Mouse (Mus musculus): ENCODE measurements at regions not wholly inside any gene's neighbourhood (a gene's known extent, or its start where the extent isn't known, plus 50 kb on each side); places are given as distances from the start of the nearest gene placed in this dataset.

- H3K36me3 ChIP-seq (ENCODE audit: control insufficient read depth, insufficient read depth), result no peaks in the 10 kb centered on the region
- no peak for ATAC-seq
- H3K4me3 ChIP-seq (ENCODE audit: low read depth, low read length), result no peak overlapping the region
- no peaks in the 10 kb centered on the region for H3K4me1 ChIP-seq (replicated peaks; ENCODE audit: control insufficient read depth, insufficient read depth, low read length)
- no peak for TF ChIP-seq CTCF (IDR thresholded peaks at IDR 0.05; ENCODE audit: low read depth)
- no peak overlapping the region for H3K9ac ChIP-seq (ENCODE audit: low read depth, low read length)
- no peak overlapping the region for H3K4me2 ChIP-seq (replicated peaks; ENCODE audit: low read depth)
- WGBS, result 76% methylated on average over 11 of the region's 11 CpGs
- no peaks in the 10 kb centered on the region for H3K9me3 ChIP-seq (ENCODE audit: control insufficient read depth)
- H3K27ac ChIP-seq (ENCODE audit: low read depth, low read length), result no peak overlapping the region
- no peaks in the 10 kb centered on the region for H3K27me3 ChIP-seq (replicated peaks; ENCODE audit: control insufficient read depth, insufficient read depth, low read length)
Observed at GRCm38 (mm10) chr1:75839551-75840223, 293.6 kb downstream of the Slc4a3 start.

- TF ChIP-seq CTCF (IDR thresholded peaks at IDR 0.05; ENCODE audit: low read depth), result no peak
- H3K9me3 ChIP-seq (ENCODE audit: control insufficient read depth), result no peaks in the 10 kb centered on the region
- ATAC-seq, result no peak
- WGBS, result 74% methylated on average over 4 of the region's 4 CpGs
- H3K4me2 ChIP-seq (replicated peaks; ENCODE audit: low read depth), result no peak overlapping the region
- no peaks in the 10 kb centered on the region for H3K36me3 ChIP-seq (ENCODE audit: control insufficient read depth, insufficient read depth)
- H3K27ac ChIP-seq (ENCODE audit: low read depth, low read length), result no peak overlapping the region
- no peaks in the 10 kb centered on the region for H3K4me1 ChIP-seq (replicated peaks; ENCODE audit: control insufficient read depth, insufficient read depth, low read length)
- no peak overlapping the region for H3K9ac ChIP-seq (ENCODE audit: low read depth, low read length)
- no peaks in the 10 kb centered on the region for H3K27me3 ChIP-seq (replicated peaks; ENCODE audit: control insufficient read depth, insufficient read depth, low read length)
- H3K4me3 ChIP-seq (ENCODE audit: low read depth, low read length), result no peak overlapping the region
Observed at GRCm38 (mm10) chr1:75842396-75842795, 296.3 kb downstream of the Slc4a3 start.

GRCm38 (mm10) chr1:75843326-75843725 lies 297.3 kb downstream of the Slc4a3 start:
- WGBS, result 90% methylated on average over 6 of the region's 6 CpGs

GRCm38 (mm10) chr1:75844123-75844522 lies 298.1 kb downstream of the Slc4a3 start:
- no peaks in the 10 kb centered on the region for H3K27me3 ChIP-seq (replicated peaks; ENCODE audit: control insufficient read depth, insufficient read depth, low read length)
- no peak overlapping the region for H3K9ac ChIP-seq (ENCODE audit: low read depth, low read length)
- ATAC-seq, result no peak
- WGBS, result 63% methylated on average over 10 of the region's 10 CpGs
- H3K36me3 ChIP-seq (ENCODE audit: control insufficient read depth, insufficient read depth), result no peaks in the 10 kb centered on the region
- no peaks in the 10 kb centered on the region for H3K4me1 ChIP-seq (replicated peaks; ENCODE audit: control insufficient read depth, insufficient read depth, low read length)
- H3K27ac ChIP-seq (ENCODE audit: low read depth, low read length), result no peak overlapping the region
- no peak overlapping the region for H3K4me3 ChIP-seq (ENCODE audit: low read depth, low read length)
- no peaks in the 10 kb centered on the region for H3K9me3 ChIP-seq (ENCODE audit: control insufficient read depth)
- no peak overlapping the region for H3K4me2 ChIP-seq (replicated peaks; ENCODE audit: low read depth)
- no peak for TF ChIP-seq CTCF (IDR thresholded peaks at IDR 0.05; ENCODE audit: low read depth)

More at GRCm38 (mm10) chr1:75843326-75843725, 297.3 kb downstream of the Slc4a3 start:
- Histone ChIP-seq H3K36me3 (ENCODE audit: control insufficient read depth, insufficient read depth) (no peaks in the 10 kb centered on the region), H3K27ac (ENCODE audit: low read depth, low read length) (no peak overlapping the region), H3K27me3 (replicated peaks; ENCODE audit: control insufficient read depth, insufficient read depth, low read length) (no peaks in the 10 kb centered on the region), H3K9me3 (ENCODE audit: control insufficient read depth) (no peaks in the 10 kb centered on the region), H3K9ac (ENCODE audit: low read depth, low read length) (no peak overlapping the region), H3K4me3 (ENCODE audit: low read depth, low read length) (no peak overlapping the region), H3K4me1 (replicated peaks; ENCODE audit: control insufficient read depth, insufficient read depth, low read length) (no peaks in the 10 kb centered on the region), H3K4me2 (replicated peaks; ENCODE audit: low read depth) (no peak overlapping the region)
- no peak for ATAC-seq
- no peak for TF ChIP-seq CTCF (IDR thresholded peaks at IDR 0.05; ENCODE audit: low read depth)

GRCm38 (mm10) chr1:75844529-75844928 lies 298.5 kb downstream of the Slc4a3 start:
- no peak overlapping the region for H3K4me3 ChIP-seq (ENCODE audit: low read depth, low read length)
- no peaks in the 10 kb centered on the region for H3K27me3 ChIP-seq (replicated peaks; ENCODE audit: control insufficient read depth, insufficient read depth, low read length)
- ATAC-seq, result no peak
- no peaks in the 10 kb centered on the region for H3K4me1 ChIP-seq (replicated peaks; ENCODE audit: control insufficient read depth, insufficient read depth, low read length)
- no peak for TF ChIP-seq CTCF (IDR thresholded peaks at IDR 0.05; ENCODE audit: low read depth)
- H3K27ac ChIP-seq (ENCODE audit: low read depth, low read length), result no peak overlapping the region
- 66% methylated on average over 4 of the region's 4 CpGs for WGBS
- H3K9ac ChIP-seq (ENCODE audit: low read depth, low read length), result no peak overlapping the region
- no peaks in the 10 kb centered on the region for H3K36me3 ChIP-seq (ENCODE audit: control insufficient read depth, insufficient read depth)
- H3K4me2 ChIP-seq (replicated peaks; ENCODE audit: low read depth), result no peak overlapping the region
- H3K9me3 ChIP-seq (ENCODE audit: control insufficient read depth), result no peaks in the 10 kb centered on the region

GRCm38 (mm10) chr1:75844981-75845380 lies 298.9 kb downstream of the Slc4a3 start:
- no peak overlapping the region for H3K27ac ChIP-seq (ENCODE audit: low read depth, low read length)
- no peak for ATAC-seq
- no peaks in the 10 kb centered on the region for H3K9me3 ChIP-seq (ENCODE audit: control insufficient read depth)
- no peaks in the 10 kb centered on the region for H3K27me3 ChIP-seq (replicated peaks; ENCODE audit: control insufficient read depth, insufficient read depth, low read length)
- H3K9ac ChIP-seq (ENCODE audit: low read depth, low read length), result no peak overlapping the region
- H3K4me1 ChIP-seq (replicated peaks; ENCODE audit: control insufficient read depth, insufficient read depth, low read length), result no peaks in the 10 kb centered on the region
- H3K4me3 ChIP-seq (ENCODE audit: low read depth, low read length), result no peak overlapping the region
- WGBS, result 39% methylated on average over 7 of the region's 7 CpGs
- no peak overlapping the region for H3K4me2 ChIP-seq (replicated peaks; ENCODE audit: low read depth)
- H3K36me3 ChIP-seq (ENCODE audit: control insufficient read depth, insufficient read depth), result no peaks in the 10 kb centered on the region
- TF ChIP-seq CTCF (IDR thresholded peaks at IDR 0.05; ENCODE audit: low read depth), result no peak
